Mouse (Mus musculus) hematopoietic stem cell, adult 5-6 weeks (primary cell): ENCODE data around the gene Abt1. TPM values are rescaled to one million over a fixed set of nuclear protein-coding genes. Genes with fewer than 3 reads are reported as not detected.
"Not testable (repeated sequence)": the region's sequence is repeated elsewhere in the genome, so short reads cannot be mapped to it uniquely, and the experiment has no call there.

Source experiments
- ATAC-seq, 2 experiments: fragments of 125-278 bp in 1 of 2; replicated peaks in 1 of 2; 2 replicates each; pipeline ENCODE4 v1.8.0; 2016 to 2017; ENCODE audit warnings: inconsistent platforms in 2 of 2, mild to moderate bottlenecking in 2 of 2, moderate number of reproducible peaks in 2 of 2, low read depth in 1 of 2, moderate TSS enrichment in 1 of 2; ENCODE audit not compliant: low FRiP score in 2 of 2, poor library complexity in 2 of 2, severe bottlenecking in 2 of 2, insufficient read depth in 1 of 2, low TSS enrichment in 1 of 2
- total RNA-seq: library from RNA; stranded (forward); fragments of 172-1452, 232-1000 nt; gene quantifications from 2 replicates; pipeline ENCODE4 v1.2.3, GENCODE M21; 2017

Abt1 gene
- total RNA-seq, 1 experiment from 2014 or later: 12.5 TPM

DNA sequence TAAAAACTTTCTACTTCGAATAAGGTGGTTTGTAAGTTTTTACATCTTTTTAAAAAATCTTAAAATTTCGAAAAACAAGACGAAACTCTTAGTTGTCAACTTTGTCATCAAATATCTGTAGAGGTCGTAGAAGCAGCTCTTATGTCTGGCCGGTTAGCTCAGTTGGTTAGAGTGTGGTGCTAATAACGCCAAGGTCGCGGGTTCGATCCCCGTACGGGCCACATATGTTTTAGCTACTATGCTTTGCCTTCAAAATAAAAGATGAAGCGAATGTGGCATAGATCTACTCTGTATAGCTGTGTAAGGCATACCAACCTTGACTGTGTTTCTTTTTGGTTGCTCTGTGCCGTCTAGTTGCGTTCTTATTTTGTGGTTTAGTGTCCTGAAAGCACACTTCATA, 26.8 kb downstream of the Abt1 start:
- not testable (repeated sequence) for ATAC-seq

DNA sequence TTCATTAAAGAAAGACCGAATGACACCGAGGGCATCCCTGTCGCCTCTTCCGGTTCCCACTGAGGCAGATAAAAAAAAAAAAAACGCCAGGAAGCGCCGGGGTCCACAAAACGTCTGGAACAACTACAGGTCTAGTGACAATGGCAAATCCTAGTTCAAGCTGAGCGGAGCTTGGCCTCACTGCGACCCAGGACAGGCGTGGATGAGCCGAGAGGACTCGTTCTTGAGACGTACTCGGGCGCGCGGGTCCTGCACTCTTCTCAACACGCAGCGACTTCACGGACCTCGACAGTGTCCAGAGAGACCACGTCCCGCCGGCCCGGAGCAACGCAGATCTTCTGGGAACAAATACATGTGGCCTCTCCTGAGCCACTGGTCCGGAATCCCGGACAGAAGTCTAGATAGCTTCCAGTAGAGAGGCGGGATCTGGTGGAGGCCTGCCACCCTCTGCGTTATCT, 27.4 kb downstream of the Abt1 start:
- ATAC-seq: peak in 1 of 2 experiments; percentile 33; a peak in 2 of 4 replicates

DNA sequence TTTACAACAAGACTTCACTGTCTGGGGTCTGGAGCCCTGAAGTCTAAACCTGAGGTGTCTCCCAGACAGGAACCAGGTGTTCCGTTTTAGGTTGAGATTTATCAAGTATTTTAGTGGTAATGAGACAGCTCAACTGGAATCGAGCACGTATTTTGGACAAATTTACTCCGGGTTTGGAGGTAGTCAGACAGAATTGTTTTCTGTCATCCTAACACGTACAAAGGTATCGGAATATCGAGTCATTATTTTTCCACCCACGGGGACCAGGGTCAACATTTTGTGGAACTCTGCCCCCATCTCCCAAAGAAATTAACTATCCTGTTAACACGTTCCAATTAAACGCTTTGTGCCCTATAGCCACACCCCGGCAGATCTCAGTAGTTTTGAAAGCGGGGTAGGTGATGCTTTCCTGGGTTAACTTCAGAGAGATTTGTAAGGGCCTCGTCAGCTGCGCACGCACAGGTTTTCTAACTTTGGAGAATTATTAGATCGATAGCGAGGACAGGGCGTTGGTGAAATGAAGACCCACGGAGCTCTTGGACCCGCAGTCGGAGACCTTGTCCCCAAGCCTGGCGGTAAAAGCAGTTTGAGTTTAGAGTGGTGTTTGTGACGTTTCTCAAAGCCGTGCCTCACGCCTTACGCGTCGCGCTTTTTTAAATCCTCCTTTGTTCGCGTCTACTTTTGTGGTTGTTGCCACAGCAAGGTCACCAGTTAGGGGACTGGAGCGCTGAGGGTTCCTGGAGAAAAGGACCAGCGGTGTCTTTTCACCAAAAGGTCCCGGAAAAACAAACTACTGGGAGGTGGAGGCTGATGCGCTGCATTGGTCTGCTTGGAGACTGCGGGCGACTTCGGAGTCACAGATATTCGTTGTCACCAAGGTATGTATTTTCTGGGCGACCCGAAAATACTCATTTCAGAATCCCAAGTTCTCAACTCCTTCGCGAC, 28.1 kb downstream of the Abt1 start:
- ATAC-seq: no peak

DNA sequence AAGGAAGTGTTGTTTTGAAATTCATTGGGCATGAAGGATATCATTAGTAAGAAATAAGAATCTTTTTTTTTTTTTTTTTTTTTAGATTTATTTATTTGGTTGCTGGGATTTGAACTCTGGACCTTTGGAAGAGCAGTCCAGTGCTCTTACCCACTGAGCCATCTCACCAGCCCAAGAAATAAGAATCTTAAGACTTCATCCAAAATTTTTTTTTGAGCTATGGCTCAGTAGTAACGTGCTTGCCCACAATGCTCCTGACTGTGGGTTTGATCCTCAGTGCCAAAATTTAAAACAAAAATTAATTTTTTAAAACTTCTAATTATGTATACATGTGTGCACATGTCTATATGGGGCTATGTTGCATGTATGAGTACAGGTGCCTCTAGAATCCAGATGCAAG, 36.1 kb downstream of the Abt1 start:
- ATAC-seq: no peak

DNA sequence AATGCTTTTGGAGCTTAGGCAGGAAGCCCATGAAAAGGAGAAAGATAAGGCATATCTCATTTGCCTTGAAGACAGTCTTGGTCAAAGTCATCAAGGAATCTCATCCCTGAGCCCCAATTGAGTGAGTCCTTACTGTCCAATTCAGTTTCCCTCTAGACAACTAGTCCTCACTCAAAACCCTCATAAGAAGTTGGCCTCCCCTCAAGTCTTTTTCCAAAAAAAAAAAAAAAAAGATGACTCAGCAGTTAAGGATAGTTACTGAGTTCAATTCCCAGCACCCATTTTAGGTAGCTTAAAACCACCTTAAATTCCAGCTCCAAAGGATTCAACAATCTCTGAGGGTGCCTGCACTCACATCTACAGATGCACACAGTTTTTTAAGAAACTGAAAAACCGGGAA, 40.5 kb downstream of the Abt1 start:
- ATAC-seq: no peak

DNA sequence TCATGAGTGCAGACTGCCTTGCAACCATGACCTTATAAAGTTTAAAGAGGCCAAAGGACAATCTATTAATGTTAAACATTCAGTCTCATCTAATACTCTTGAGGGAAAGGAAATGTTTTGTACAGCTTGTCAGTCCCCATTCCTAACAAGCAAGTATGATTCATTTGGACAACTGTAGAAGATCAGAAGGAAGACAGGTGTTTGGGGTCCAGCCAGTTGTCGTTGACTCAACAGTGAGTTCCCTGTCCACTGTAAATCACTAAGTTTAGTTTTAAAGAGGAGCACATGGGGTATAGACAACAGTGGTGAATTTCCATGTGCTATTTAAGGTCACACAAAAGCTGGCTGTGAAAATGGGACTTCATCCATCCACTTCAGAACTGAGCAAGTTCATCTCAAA, 51.2 kb downstream of the Abt1 start:
- ATAC-seq: no peak

DNA sequence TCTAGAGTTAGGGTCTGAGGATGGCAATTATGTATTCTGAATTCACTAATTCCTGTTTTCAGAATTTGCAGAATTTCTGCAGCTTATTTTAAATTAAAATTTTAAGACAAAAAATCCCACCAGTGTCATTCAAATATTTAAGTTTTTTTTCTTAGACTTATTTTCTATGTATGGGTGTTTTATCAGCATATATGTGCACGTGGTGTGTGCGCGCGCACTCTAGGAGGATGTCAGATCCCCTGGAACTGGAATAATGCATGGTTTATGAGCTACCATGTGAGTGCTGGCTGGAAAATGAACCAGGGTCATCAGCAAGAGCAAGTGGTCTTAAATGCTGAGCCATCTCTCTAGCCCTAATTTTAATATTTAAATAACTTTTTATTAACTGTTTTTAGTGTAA, 53.6 kb downstream of the Abt1 start:
- ATAC-seq: no peak

DNA sequence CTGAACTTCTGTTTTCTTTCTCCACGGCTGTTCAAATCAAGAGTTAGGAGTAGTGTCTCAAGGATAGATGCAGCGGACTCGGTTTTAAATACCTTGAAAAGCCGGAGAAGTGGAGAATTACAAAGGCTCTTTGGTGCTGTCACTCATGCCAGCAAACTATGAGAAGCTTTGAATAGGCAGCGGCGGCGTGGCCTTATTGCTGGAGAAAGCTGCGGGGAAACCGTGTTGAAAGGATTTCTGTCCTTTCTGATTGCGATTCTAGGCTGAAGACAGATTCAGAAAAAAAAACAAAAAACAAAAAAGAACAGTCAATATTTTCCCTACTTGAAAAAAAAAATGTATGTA, 54.3 kb downstream of the Abt1 start:
- peak; percentile 54 to 61 for ATAC-seq

DNA sequence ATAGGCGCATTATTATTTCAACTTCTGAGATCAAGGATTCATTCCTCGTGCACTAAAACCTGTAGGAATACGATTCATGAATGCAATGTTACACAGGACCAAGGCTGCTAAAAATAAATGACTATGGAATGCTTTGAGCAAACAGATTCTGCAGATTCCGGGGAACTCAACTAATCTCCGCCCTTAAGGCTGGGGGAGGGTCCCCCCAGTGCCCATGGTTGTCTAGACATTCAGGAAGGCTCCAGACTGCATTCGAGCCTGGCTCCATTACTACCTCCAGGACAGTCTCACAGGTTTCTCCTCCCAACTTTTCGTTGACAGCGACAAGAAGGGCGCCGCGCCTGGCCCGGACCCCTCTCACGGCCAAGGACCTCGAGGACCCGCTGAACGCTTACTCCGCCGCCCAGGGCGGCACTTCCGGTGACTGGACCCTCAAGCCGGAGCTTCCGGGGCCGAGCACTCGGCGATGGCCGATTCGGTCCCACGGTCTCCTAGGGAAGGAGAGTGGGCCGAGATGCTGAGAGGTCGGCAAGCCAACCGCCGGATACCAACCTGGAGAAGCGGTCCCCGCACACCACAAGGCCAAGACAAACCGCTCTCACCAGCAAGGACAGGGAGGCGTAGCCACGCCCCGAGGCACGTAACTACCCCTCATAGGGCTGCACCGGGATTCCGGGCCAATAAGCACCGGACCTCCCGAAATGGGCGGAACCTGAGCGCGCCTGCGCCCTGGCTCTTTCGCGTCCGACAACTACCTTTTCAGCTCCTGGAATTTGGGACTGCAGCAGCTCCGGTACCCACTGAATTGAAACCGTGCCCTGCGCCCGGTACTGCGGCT, 54.9 kb downstream of the Abt1 start, which contains the start of gene Zfp322a:
Gene Zfp322a (minus strand): TSS at position 626 of the 838 bp plus-strand sequence.
- ATAC-seq: peak; percentile 98 to 99

Other genes starting within 250 kb of the Abt1 start
- not detected in 2 replicates for gene Vmn1r220, start 235.9 kb downstream of the Abt1 start, total RNA-seq
- not detected in 2 replicates for gene Vmn1r221, start 209.7 kb downstream of the Abt1 start, total RNA-seq
- gene Vmn1r222, start 187.9 kb downstream of the Abt1 start, total RNA-seq: not detected in 2 replicates
- not detected in 2 replicates for gene Vmn1r223, start 176.7 kb downstream of the Abt1 start, total RNA-seq
- gene Zfp322a, start 54.7 kb downstream of the Abt1 start, total RNA-seq: 53.6 and 57.6 TPM in 2 replicates
- gene Btn1a1, start 42.0 kb upstream of the Abt1 start, total RNA-seq: 0.20 TPM in 1 of 2 replicates, not detected in the other
- gene Btn2a2, start 65.0 kb upstream of the Abt1 start, total RNA-seq: not detected in 2 replicates
- 427 and 875 TPM in 2 replicates for gene Hist1h4h, start 107.2 kb upstream of the Abt1 start, total RNA-seq
- gene Hist1h2af, start 110.0 kb upstream of the Abt1 start, total RNA-seq: 1,050 and 1,435 TPM in 2 replicates
- gene Hist1h3g, start 111.6 kb upstream of the Abt1 start, total RNA-seq: 35.1 and 72.3 TPM in 2 replicates
- gene Hist1h2bh, start 119.5 kb upstream of the Abt1 start, total RNA-seq: 47.7 and 59.1 TPM in 2 replicates
- gene Hist1h3f, start 120.2 kb upstream of the Abt1 start, total RNA-seq: 45.4 and 80.4 TPM in 2 replicates
- 943 and 1,781 TPM in 2 replicates for gene Hist1h4f, start 127.8 kb upstream of the Abt1 start, total RNA-seq
- gene Hist1h1d, start 129.4 kb upstream of the Abt1 start, total RNA-seq: 39.0 and 69.9 TPM in 2 replicates
- 153 and 296 TPM in 2 replicates for gene Hist1h3e, start 138.5 kb upstream of the Abt1 start, total RNA-seq
- gene Hist1h2ae, start 147.4 kb upstream of the Abt1 start, total RNA-seq: 87.5 and 265 TPM in 2 replicates
- 765 and 915 TPM in 2 replicates for gene Hist1h2bg, start 147.5 kb upstream of the Abt1 start, total RNA-seq
- gene Hist1h2bf, start 150.3 kb upstream of the Abt1 start, total RNA-seq: 223 and 278 TPM in 2 replicates
- gene Hist1h2ad, start 150.5 kb upstream of the Abt1 start, total RNA-seq: 346 and 539 TPM in 2 replicates
- 76.7 and 84.0 TPM in 2 replicates for gene Hist1h3d, start 151.9 kb upstream of the Abt1 start, total RNA-seq
- 639 and 801 TPM in 2 replicates for gene Hist1h4d, start 157.7 kb upstream of the Abt1 start, total RNA-seq
- 51.7 and 72.2 TPM in 2 replicates for gene Hist1h2be, start 197.3 kb upstream of the Abt1 start, total RNA-seq
- 102 and 170 TPM in 2 replicates for gene Hist1h1e, start 198.7 kb upstream of the Abt1 start, total RNA-seq